Mouse (Mus musculus) liver, adult 2 months (tissue): ENCODE data around the gene Vav3. TPM values are rescaled to one million over a fixed set of nuclear protein-coding genes. Genes with fewer than 3 reads are reported as not detected.

ENCODE experiments used
- DNase-seq: peaks from one replicate; pipeline ENCODE4 v3.0.0-alpha.2; 2011; ENCODE audit warnings: low read depth, low spot score; ENCODE audit errors: extremely low read depth
- H3K27ac ChIP-seq: fragments of 200-500 bp; replicated peaks from 2 replicates; pipeline ENCODE4 v1.5.1; 2012; ENCODE audit warnings: low read depth, mild to moderate bottlenecking, control low read depth, inconsistent platforms, low read length; ENCODE audit not compliant: insufficient read depth
- H3K27me3 ChIP-seq: fragments of 200-500 bp; 2 replicates; pipeline ENCODE4 v1.6.1; 2012; ENCODE audit warnings: mild to moderate bottlenecking, moderate library complexity, low read length, inconsistent platforms; ENCODE audit not compliant: control insufficient read depth, insufficient read depth
- H3K36me3 ChIP-seq: fragments of 200-500 bp; 2 replicates; pipeline ENCODE4 v1.6.1; 2012; ENCODE audit warnings: low read length, inconsistent platforms; ENCODE audit not compliant: control insufficient read depth, insufficient read depth
- H3K4me1 ChIP-seq: fragments of 200-500 bp; 2 replicates; pipeline ENCODE4 v1.6.1; 2011; ENCODE audit warnings: low read length; ENCODE audit not compliant: control insufficient read depth, insufficient read depth
- H3K4me3 ChIP-seq: fragments of 200-500 bp; 2 replicates; pipeline ENCODE4 v1.5.1; 2011; ENCODE audit warnings: low read depth, mild to moderate bottlenecking, control low read depth, low read length, moderate library complexity; ENCODE audit not compliant: insufficient read depth
- H3K79me2 ChIP-seq: fragments of 200-500 bp; 2 replicates; pipeline ENCODE4 v1.6.1; 2012; ENCODE audit warnings: inconsistent platforms, mild to moderate bottlenecking, low read length, moderate library complexity; ENCODE audit not compliant: control insufficient read depth, insufficient read depth
- H3K9ac ChIP-seq: fragments of 200-500 bp; 2 replicates; pipeline ENCODE4 v1.6.1; 2012; ENCODE audit warnings: low read depth, mild to moderate bottlenecking, control low read depth, inconsistent platforms, low read length
- CTCF ChIP-seq: fragments of 200-500 bp; IDR thresholded peaks from 2 replicates; pipeline ENCODE4 v1.5.1; 2011; ENCODE audit warnings: low read depth, low read length, control low read depth
- POLR2A ChIP-seq: fragments of 200-500 bp; IDR thresholded peaks from 2 replicates; pipeline ENCODE4 v1.6.1; 2011; ENCODE audit warnings: low read length, control low read depth; ENCODE audit not compliant: insufficient read depth; ENCODE audit errors: extremely low read depth
- WGBS: fragments of 180-500 bp; shearing (Covaris S2); methylation state at CpG from one replicate; pipeline ENCODE4 v1.1.7; 2018; 5-methylcytosine and 5-hydroxymethylcytosine counted together
- polyA plus RNA-seq: library from polyadenylated mRNA; depleted of rRNA; stranded (reverse); fragments of >200 nt; gene quantifications from 2 replicates; pipeline ENCODE4 v1.2.3, GENCODE M21; 2012
- total RNA-seq: library from RNA; depleted of rRNA; stranded (reverse); fragments of >200 nt; gene quantifications from 2 replicates; pipeline ENCODE4 v1.2.3, GENCODE M21; 2014

The Vav3 gene
- total and polyA plus RNA-seq, 2 experiments = 0.29 to 3.0 TPM

- WGBS = 93% methylated on average over 18 of the region's 18 CpGs
- no peaks in the 10 kb centered on the region for H3K36me3 ChIP-seq
- H3K27ac ChIP-seq = no peak overlapping the region
- no peaks in the 10 kb centered on the region for H3K4me1 ChIP-seq
- no peak overlapping the region for H3K9ac ChIP-seq
- H3K4me3 ChIP-seq = no peak overlapping the region
- no peaks in the 10 kb centered on the region for H3K27me3 ChIP-seq
- no peak for TF ChIP-seq POLR2A
- TF ChIP-seq CTCF = no peak
- no peaks in the 10 kb centered on the region for H3K79me2 ChIP-seq
- no peak for DNase-seq
Observed at GRCm38 (mm10) chr3:109309317-109310265, 30.9 kb upstream of the Vav3 start.

GRCm38 (mm10) chr3:109311172-109311824 is 29.2 kb upstream of the Vav3 start:
- TF ChIP-seq CTCF = no peak
- no peak for TF ChIP-seq POLR2A
- H3K4me1 ChIP-seq = no peaks in the 10 kb centered on the region
- DNase-seq = no peak
- H3K4me3 ChIP-seq = no peak overlapping the region
- 81% methylated on average over 6 of the region's 6 CpGs for WGBS
- H3K79me2 ChIP-seq = no peaks in the 10 kb centered on the region
- H3K9ac ChIP-seq = no peak overlapping the region
- H3K36me3 ChIP-seq = no peaks in the 10 kb centered on the region
- H3K27ac ChIP-seq = no peak overlapping the region
- H3K27me3 ChIP-seq = no peaks in the 10 kb centered on the region

- Histone ChIP-seq H3K27me3 (no peaks in the 10 kb centered on the region), H3K9ac (no peak overlapping the region), H3K4me1 (no peaks in the 10 kb centered on the region), H3K27ac (no peak overlapping the region), H3K36me3 (no peaks in the 10 kb centered on the region), H3K4me3 (no peak overlapping the region), H3K79me2 (no peaks in the 10 kb centered on the region)
- 75% methylated on average over 3 of the region's 3 CpGs for WGBS
- no peak for DNase-seq
- TF ChIP-seq CTCF = no peak
- TF ChIP-seq POLR2A = no peak
Observed at GRCm38 (mm10) chr3:109311875-109312274, 28.6 kb upstream of the Vav3 start.

- H3K9ac ChIP-seq = no peak overlapping the region
- no peaks in the 10 kb centered on the region for H3K4me1 ChIP-seq
- H3K27ac ChIP-seq = no peak overlapping the region
- H3K4me3 ChIP-seq = no peak overlapping the region
- no peaks in the 10 kb centered on the region for H3K27me3 ChIP-seq
- no peak for TF ChIP-seq POLR2A
- no peak for TF ChIP-seq CTCF
- DNase-seq = no peak
- WGBS = 68% methylated on average over 2 of the region's 2 CpGs
- no peaks in the 10 kb centered on the region for H3K36me3 ChIP-seq
- H3K79me2 ChIP-seq = no peaks in the 10 kb centered on the region
Observed at GRCm38 (mm10) chr3:109313501-109313900, 27.0 kb upstream of the Vav3 start.

GRCm38 (mm10) chr3:109322225-109322624 is 18.2 kb upstream of the Vav3 start:
- Histone ChIP-seq H3K36me3 (no peaks in the 10 kb centered on the region), H3K4me3 (no peak overlapping the region), H3K27ac (no peak overlapping the region), H3K4me1 (no peaks in the 10 kb centered on the region), H3K9ac (no peak overlapping the region), H3K27me3 (no peaks in the 10 kb centered on the region), H3K79me2 (no peaks in the 10 kb centered on the region)
- TF ChIP-seq POLR2A = no peak
- no peak for TF ChIP-seq CTCF
- no peak for DNase-seq
